Mouse (Mus musculus) ES-Bruce4 (cell line): ENCODE measurements around the gene Cdkal1.

Experiments used
- CTCF ChIP-seq: IDR thresholded peaks from one replicate; pipeline ENCODE4 v1.8.1; 2011; ENCODE audit warnings: low read depth, low read length
- POLR2A ChIP-seq: IDR thresholded peaks from one replicate; pipeline ENCODE4 v1.8.1; 2011; ENCODE audit warnings: low read length; ENCODE audit not compliant: insufficient read depth

DNA sequence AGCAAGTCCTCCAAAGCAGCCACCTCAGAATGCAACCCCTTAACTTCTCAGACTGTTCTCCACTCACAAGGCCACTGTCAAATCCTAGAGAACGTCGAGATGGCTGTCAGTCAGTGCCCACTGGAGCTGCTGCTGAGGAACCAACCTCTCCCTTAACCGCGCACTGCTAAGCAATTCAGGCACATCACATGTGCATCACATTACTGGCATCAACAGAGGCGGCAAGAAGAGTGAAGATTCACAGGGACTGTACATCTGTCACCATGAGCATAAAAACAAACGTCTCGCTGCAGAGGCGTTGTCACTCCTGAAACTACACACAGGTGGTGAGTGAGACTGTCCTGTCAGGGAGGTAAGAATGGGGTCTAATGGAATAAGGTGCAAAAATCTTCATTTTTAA, 21.7 kb downstream of the Cdkal1 start:
- TF ChIP-seq CTCF: no peak
- no peak for TF ChIP-seq POLR2A
